Mouse (Mus musculus) heart, embryonic 12.5 days (tissue): ENCODE measurements around the gene Fam151a. TPM values are rescaled to one million over a fixed set of nuclear protein-coding genes. Genes with fewer than 3 reads are reported as not detected.
A peak's percentile ranks its signal among the peaks of the same experiment; 100 is the strongest.
"Not testable (repeated sequence)": the region's sequence is repeated elsewhere in the genome, so short reads cannot be mapped to it uniquely, and the experiment has no call there.

Experiments
- ATAC-seq: fragments of 200-750 bp; cut with Nextera tagmentation; 2 replicates; pipeline ENCODE4 v1.8.0; 2017; ENCODE audit warnings: moderate TSS enrichment, moderate library complexity; ENCODE audit not compliant: insufficient number of reproducible peaks, low FRiP score
- H3K27ac ChIP-seq: fragments of 300-500 bp; sonication (generic); 2 replicates; pipeline ENCODE4 v1.5.1; 2016; ENCODE audit warnings: mild to moderate bottlenecking, moderate library complexity; ENCODE audit not compliant: poor library complexity, severe bottlenecking
- H3K27me3 ChIP-seq: fragments of 300-500 bp; sonication (generic); replicated peaks from 2 replicates; pipeline ENCODE4 v1.6.1; 2016; ENCODE audit warnings: mild to moderate bottlenecking, moderate library complexity
- H3K36me3 ChIP-seq: fragments of 300-500 bp; sonication (generic); 2 replicates; pipeline ENCODE4 v1.6.1; 2016; ENCODE audit warnings: mild to moderate bottlenecking, moderate library complexity
- H3K4me1 ChIP-seq: fragments of 300-500 bp; sonication (generic); replicated peaks from 2 replicates; pipeline ENCODE4 v1.6.1; 2016; ENCODE audit warnings: mild to moderate bottlenecking
- H3K4me2 ChIP-seq: fragments of 300-500 bp; sonication (generic); 2 replicates; pipeline ENCODE4 v1.6.1; 2016; ENCODE audit warnings: mild to moderate bottlenecking, moderate library complexity
- H3K4me3 ChIP-seq: fragments of 300-500 bp; sonication (generic); 2 replicates; pipeline ENCODE4 v1.5.1; 2016; ENCODE audit warnings: mild to moderate bottlenecking
- H3K9ac ChIP-seq: fragments of 300-500 bp; sonication (generic); 2 replicates; pipeline ENCODE4 v1.6.1; 2016; ENCODE audit warnings: mild to moderate bottlenecking, moderate library complexity
- H3K9me3 ChIP-seq: fragments of 300-500 bp; sonication (generic); replicated peaks from 2 replicates; pipeline ENCODE4 v1.6.1; 2016; ENCODE audit warnings: mild to moderate bottlenecking, moderate library complexity
- WGBS: fragments of 180-500 bp; shearing (Covaris S2); methylation state at CpG from one replicate; pipeline ENCODE4 v1.1.7; 2016; 5-methylcytosine and 5-hydroxymethylcytosine counted together
- polyA plus RNA-seq: library from polyadenylated mRNA; unstranded; fragments of >200 nt; fragmentation: Nextera tagmentation; extraction: Ambion mirVana; gene quantifications from 2 replicates; pipeline ENCODE4 v1.2.1, GENCODE M21; 2016

Fam151a gene
- polyA plus RNA-seq, 1 experiment from 2014 or later: not detected

- 74% methylated on average over 4 of the region's 4 CpGs for WGBS
- Histone ChIP-seq H3K4me2 (no peak overlapping the region), H3K27me3 (peaks cover 16% of the 10 kb centered on the region; the same call in 1 of the 2 replicates), H3K9me3 (no peaks in the 10 kb centered on the region), H3K9ac (no peak overlapping the region), H3K27ac (no peak overlapping the region), H3K4me1 (no peaks in the 10 kb centered on the region), H3K4me3 (no peak overlapping the region), H3K36me3 (no peaks in the 10 kb centered on the region)
- ATAC-seq: no peak
These were observed 13.1 kb upstream of the Fam151a start for GRCm38 (mm10) chr4:106720631-106721030.

GRCm38 (mm10) chr4:106730814-106731213 lies 2.9 kb upstream of the Fam151a start, which contains the start of gene Mroh7:
Mroh7 (minus strand) TSS chr4:106730925.
- H3K4me3 ChIP-seq: no peak within 1 kb of the TSS
- H3K4me2 ChIP-seq: no peak within 1 kb of the TSS
- no peak for ATAC-seq
- 75% methylated on average over 7 of the region's 7 CpGs for WGBS
- peaks cover 3% of the 10 kb centered on the region for H3K27me3 ChIP-seq
- H3K36me3 ChIP-seq: no peaks in the 10 kb centered on the region
- no peak within 1 kb of the TSS for H3K9ac ChIP-seq
- no peaks in the 10 kb centered on the region for H3K4me1 ChIP-seq
- H3K27ac ChIP-seq: no peak within 1 kb of the TSS
- H3K9me3 ChIP-seq: no peaks in the 10 kb centered on the region

- ATAC-seq, H3K9me3 ChIP-seq, H3K4me1 ChIP-seq, H3K27me3 ChIP-seq, H3K36me3 ChIP-seq, H3K27ac ChIP-seq, H3K4me2 ChIP-seq, H3K4me3 ChIP-seq, H3K9ac ChIP-seq: not testable (repeated sequence)
- WGBS: 82% methylated on average over 1 of the region's 1 CpGs
These were observed 3.2 kb downstream of the Fam151a start for GRCm38 (mm10) chr4:106736884-106737283.

GRCm38 (mm10) chr4:106737904-106738303 lies 4.2 kb downstream of the Fam151a start:
- WGBS: 73% methylated on average over 3 of the region's 3 CpGs
- no peaks in the 10 kb centered on the region for H3K4me1 ChIP-seq
- no peak overlapping the region for H3K4me3 ChIP-seq
- no peak overlapping the region for H3K9ac ChIP-seq
- no peaks in the 10 kb centered on the region for H3K9me3 ChIP-seq
- H3K36me3 ChIP-seq: no peaks in the 10 kb centered on the region
- no peak overlapping the region for H3K4me2 ChIP-seq
- H3K27me3 ChIP-seq: no peaks in the 10 kb centered on the region; the same call in 1 of the 2 replicates
- no peak for ATAC-seq
- H3K27ac ChIP-seq: no peak overlapping the region

- no peak for ATAC-seq
- no peaks in the 10 kb centered on the region for H3K9me3 ChIP-seq
- H3K36me3 ChIP-seq: 0 out of 2 replicates have a peak, but pooled peaks cover 2% of the 10 kb centered on the region
- 80% methylated on average over 7 of the region's 7 CpGs for WGBS
- H3K9ac ChIP-seq: no peak overlapping the region
- H3K4me2 ChIP-seq: no peak overlapping the region
- H3K27me3 ChIP-seq: no peaks in the 10 kb centered on the region
- H3K27ac ChIP-seq: no peak overlapping the region
- H3K4me1 ChIP-seq: 0 out of 2 replicates have a peak, but pooled peaks cover 5% of the 10 kb centered on the region
- H3K4me3 ChIP-seq: no peak overlapping the region
These were observed 12.2 kb downstream of the Fam151a start for GRCm38 (mm10) chr4:106745862-106746261.

- no peak overlapping the region for H3K27ac ChIP-seq
- WGBS: 86% methylated on average over 1 of the region's 1 CpGs
- ATAC-seq: no peak
- no peaks in the 10 kb centered on the region for H3K27me3 ChIP-seq
- 0 out of 2 replicates have a peak, but pooled peaks cover 2% of the 10 kb centered on the region for H3K36me3 ChIP-seq
- H3K4me2 ChIP-seq: no peak overlapping the region
- H3K9me3 ChIP-seq: no peaks in the 10 kb centered on the region
- H3K4me1 ChIP-seq: 0 out of 2 replicates have a peak, but pooled peaks cover 5% of the 10 kb centered on the region
- H3K4me3 ChIP-seq: no peak overlapping the region
- no peak overlapping the region for H3K9ac ChIP-seq
These were observed 13.4 kb downstream of the Fam151a start for GRCm38 (mm10) chr4:106747001-106747580.

GRCm38 (mm10) chr4:106749699-106750098 lies 16.0 kb downstream of the Fam151a start:
- Histone ChIP-seq H3K36me3 (0 out of 2 replicates have a peak, but pooled peaks cover 2% of the 10 kb centered on the region), H3K4me3 (0 out of 2 replicates have a peak overlapping the region, but pooled peaks have one; percentile 8), H3K9me3 (no peaks in the 10 kb centered on the region), H3K27me3 (0 out of 2 replicates have a peak, but pooled peaks cover 5% of the 10 kb centered on the region), H3K9ac (peak overlapping the region; percentile 13; the same call in 1 of the 2 replicates), H3K4me1 (0 out of 2 replicates have a peak, but pooled peaks cover 5% of the 10 kb centered on the region), H3K4me2 (peak overlapping the region; percentile 37), H3K27ac (no peak overlapping the region)
- WGBS: 3% methylated on average over 7 of the region's 7 CpGs
- ATAC-seq: peak; percentile 76

- Histone ChIP-seq H3K27ac (no peak overlapping the region), H3K9ac (no peak overlapping the region), H3K4me3 (no peak overlapping the region), H3K4me2 (no peak overlapping the region), H3K9me3 (no peaks in the 10 kb centered on the region), H3K27me3 (0 out of 2 replicates have a peak, but pooled peaks cover 5% of the 10 kb centered on the region), H3K36me3 (0 out of 2 replicates have a peak, but pooled peaks cover 8% of the 10 kb centered on the region), H3K4me1 (0 out of 2 replicates have a peak, but pooled peaks cover 5% of the 10 kb centered on the region)
- 90% methylated on average over 6 of the region's 6 CpGs for WGBS
- ATAC-seq: no peak
These were observed 18.0 kb downstream of the Fam151a start for GRCm38 (mm10) chr4:106751726-106752125.

- WGBS: 75% methylated on average over 7 of the region's 7 CpGs
- Histone ChIP-seq H3K36me3 (peaks cover 8% of the 10 kb centered on the region), H3K9ac (no peak overlapping the region), H3K4me3 (no peak overlapping the region), H3K4me2 (no peak overlapping the region), H3K9me3 (no peaks in the 10 kb centered on the region), H3K4me1 (no peaks in the 10 kb centered on the region), H3K27ac (no peak overlapping the region), H3K27me3 (no peaks in the 10 kb centered on the region)
- ATAC-seq: no peak
These were observed 30.5 kb downstream of the Fam151a start for GRCm38 (mm10) chr4:106764166-106764565.

- no peak for ATAC-seq
- no peaks in the 10 kb centered on the region for H3K4me1 ChIP-seq
- no peaks in the 10 kb centered on the region for H3K9me3 ChIP-seq
- no peak overlapping the region for H3K27ac ChIP-seq
- H3K9ac ChIP-seq: no peak overlapping the region
- WGBS: 81% methylated on average over 2 of the region's 2 CpGs
- no peak overlapping the region for H3K4me2 ChIP-seq
- H3K27me3 ChIP-seq: peaks cover 4% of the 10 kb centered on the region; the same call in 1 of the 2 replicates
- H3K4me3 ChIP-seq: no peak overlapping the region
- no peaks in the 10 kb centered on the region for H3K36me3 ChIP-seq
These were observed 35.6 kb downstream of the Fam151a start for GRCm38 (mm10) chr4:106769306-106769705.

- ATAC-seq: no peak
- Histone ChIP-seq H3K4me1 (peaks cover 3% of the 10 kb centered on the region; the same call in 1 of the 2 replicates), H3K4me3 (no peak overlapping the region), H3K9ac (no peak overlapping the region), H3K36me3 (no peaks in the 10 kb centered on the region), H3K27ac (no peak overlapping the region), H3K4me2 (no peak overlapping the region), H3K27me3 (peaks cover 4% of the 10 kb centered on the region; the same call in 1 of the 2 replicates), H3K9me3 (no peaks in the 10 kb centered on the region)
- WGBS: 97% methylated on average over 1 of the region's 1 CpGs
These were observed 38.9 kb downstream of the Fam151a start for GRCm38 (mm10) chr4:106772558-106772957.
